Mouse (Mus musculus) kidney, postnatal 10 days (tissue): ENCODE results near the gene Caskin2.

Experiments used
- DNase-seq: peaks from one replicate; pipeline ENCODE4 v3.0.0; 2021; ENCODE audit warnings: mixed read lengths

Caskin2 gene

DNA sequence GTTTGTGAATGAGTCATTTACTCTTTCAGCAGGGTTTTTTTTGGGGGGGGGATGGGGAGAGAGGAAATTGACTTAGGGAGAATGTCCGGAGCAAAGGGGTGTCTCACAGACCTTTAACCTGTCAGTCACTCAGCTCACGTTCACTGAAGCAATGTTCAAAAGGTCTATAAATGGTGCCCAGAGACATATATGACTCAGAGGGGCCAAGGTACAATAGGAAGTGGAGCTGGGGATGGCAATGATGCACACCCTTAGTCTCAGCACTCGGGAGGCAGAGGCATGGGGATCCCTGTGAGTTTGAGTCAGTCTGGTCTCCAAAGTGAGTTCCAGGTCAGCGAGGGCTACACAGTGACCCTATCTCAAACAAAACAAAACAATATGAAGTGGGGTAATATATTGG lies 60.0 kb downstream of the Caskin2 start:
- DNase-seq = no peak

DNA sequence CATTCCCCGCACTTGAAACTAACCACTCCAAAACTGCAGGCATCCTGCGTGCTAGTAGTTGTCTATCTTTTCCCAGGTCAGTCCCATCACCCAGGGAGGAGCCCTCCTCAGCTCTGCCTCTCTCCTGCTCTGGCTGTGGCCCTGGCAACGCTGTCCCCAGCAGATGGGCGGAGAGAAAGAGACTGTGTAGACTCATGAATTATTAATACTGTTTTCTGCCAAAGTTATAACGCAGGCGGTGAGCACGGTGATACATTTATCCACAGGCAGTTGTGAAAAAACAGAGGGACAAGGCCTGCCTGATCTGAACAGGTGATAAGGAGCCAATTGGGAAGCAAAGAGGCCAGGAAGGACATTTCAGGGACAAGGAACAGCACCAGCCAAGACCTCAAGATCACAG lies 60.8 kb downstream of the Caskin2 start:
- DNase-seq = no peak

DNA sequence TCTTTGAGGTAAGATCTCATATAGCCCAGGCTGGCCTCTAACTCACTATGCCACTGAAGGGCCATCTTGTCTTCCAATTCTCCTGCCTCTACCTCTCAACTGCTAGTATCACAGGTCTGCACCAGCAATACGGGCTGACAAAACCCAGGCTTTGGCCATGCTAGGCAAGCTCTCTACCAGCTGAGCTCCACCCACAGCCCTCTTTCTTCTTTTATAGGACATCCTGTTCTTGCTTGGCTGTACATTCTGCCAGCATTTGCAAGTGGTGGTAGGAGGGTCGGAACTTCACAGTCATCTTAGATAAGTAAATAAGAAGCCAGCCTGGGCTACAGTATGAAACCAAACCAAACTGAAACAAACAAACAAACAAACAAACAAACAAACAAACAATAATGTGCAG lies 61.7 kb downstream of the Caskin2 start:
- no peak for DNase-seq

DNA sequence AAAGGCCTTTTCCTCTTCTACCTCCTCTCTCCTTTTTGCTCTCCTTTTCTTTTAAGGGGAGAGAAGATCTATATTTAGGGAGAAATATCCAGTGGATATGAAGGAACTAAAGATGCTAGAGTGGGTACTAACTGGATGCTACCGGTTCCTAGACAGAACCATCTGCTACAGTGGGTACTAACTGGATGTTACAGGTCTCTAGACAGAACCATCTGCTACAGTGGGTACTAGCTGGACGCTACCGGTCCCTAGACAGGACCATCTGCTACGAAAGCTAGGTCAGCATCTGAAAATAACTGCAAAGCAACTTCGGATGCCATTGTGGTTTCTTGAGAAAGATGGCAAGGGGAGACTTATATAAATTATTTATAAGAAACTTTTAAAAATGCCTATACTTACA lies 63.6 kb downstream of the Caskin2 start:
- DNase-seq = no peak
